Mouse (Mus musculus): ENCODE data around the gene Shc3.

- TF ChIP-seq TAL1 (IDR thresholded peaks at IDR 0.05; ENCODE audit: low read length) (no peak), GATA1 (IDR thresholded peaks at IDR 0.05; ENCODE audit: low read length) (no peak)
Observed at GRCm38 (mm10) chr13:51408519-51409001, 160.7 kb downstream of the Shc3 start, which contains the start of gene S1pr3.

All from erythroblast, embryonic 14.5 days (primary cell).